Mouse (Mus musculus): ENCODE data around the gene Slc4a3. TPM values are rescaled to one million over a fixed set of nuclear protein-coding genes. Genes with fewer than 3 reads are reported as not detected.

The Slc4a3 gene
- polyA plus RNA-seq, 1 experiment from 2014 or later = 12.0 TPM

DNA sequence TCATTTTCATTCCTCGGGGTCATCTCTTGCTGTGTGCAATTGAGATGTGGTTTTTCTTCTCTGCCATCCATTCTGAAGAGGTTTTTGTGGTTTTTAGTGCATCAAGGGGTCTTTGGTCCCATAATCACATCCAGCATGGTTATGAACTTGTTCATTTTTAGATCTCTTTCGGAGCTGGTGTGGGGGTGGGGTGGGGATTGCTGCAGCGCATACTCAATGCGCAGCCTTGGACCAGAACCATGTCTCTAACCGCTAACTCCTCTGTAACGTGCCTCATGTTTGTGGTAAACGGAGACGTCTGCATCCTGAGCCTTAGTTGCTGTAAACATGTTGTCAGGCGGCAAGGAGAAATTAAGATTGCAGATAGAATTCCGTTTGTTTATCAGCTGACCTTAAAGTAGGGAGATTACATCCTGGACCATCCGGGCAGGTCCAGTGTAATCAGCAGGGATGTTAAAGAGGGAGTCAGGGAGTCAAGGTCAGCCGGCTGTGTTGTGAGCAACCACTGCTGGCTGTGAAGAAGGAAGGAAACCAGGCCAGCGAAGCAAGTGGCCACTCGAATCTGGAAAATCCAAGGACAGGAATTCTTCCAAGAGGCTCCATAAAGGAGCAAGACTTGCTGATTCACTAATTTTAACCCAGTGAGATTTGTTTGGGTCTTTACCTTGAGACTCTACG, 29.2 kb upstream of the Slc4a3 start:
- peaks cover 17% of the 10 kb centered on the region; the same call in 1 of the 2 replicates for H3K4me1 ChIP-seq (ENCODE audit: control insufficient read depth, insufficient read depth, low read length)
- ATAC-seq (ENCODE audit: low read depth) (no peak), DNase-seq (ENCODE audit: low spot score) (peak; percentile 58)
- WGBS = 59% methylated on average over 15 of the region's 15 CpGs
- 0 out of 2 replicates have a peak overlapping the region, but pooled peaks have one; percentile 33 for H3K27ac ChIP-seq (replicated peaks; ENCODE audit: low read depth, low read length)
- H3K4me3 ChIP-seq (ENCODE audit: low read depth, low read length) = no peak overlapping the region
- no peaks in the 10 kb centered on the region for H3K27me3 ChIP-seq (replicated peaks; ENCODE audit: control insufficient read depth, insufficient read depth, low read length)
- no peaks in the 10 kb centered on the region for H3K36me3 ChIP-seq (ENCODE audit: control insufficient read depth, insufficient read depth, low read length)
- H3K9me3 ChIP-seq (ENCODE audit: control insufficient read depth, low read length) = no peaks in the 10 kb centered on the region
- no peak overlapping the region for H3K9ac ChIP-seq (ENCODE audit: low read depth, low read length)
- H3K4me2 ChIP-seq (ENCODE audit: low read depth, low read length) = no peak overlapping the region

DNA sequence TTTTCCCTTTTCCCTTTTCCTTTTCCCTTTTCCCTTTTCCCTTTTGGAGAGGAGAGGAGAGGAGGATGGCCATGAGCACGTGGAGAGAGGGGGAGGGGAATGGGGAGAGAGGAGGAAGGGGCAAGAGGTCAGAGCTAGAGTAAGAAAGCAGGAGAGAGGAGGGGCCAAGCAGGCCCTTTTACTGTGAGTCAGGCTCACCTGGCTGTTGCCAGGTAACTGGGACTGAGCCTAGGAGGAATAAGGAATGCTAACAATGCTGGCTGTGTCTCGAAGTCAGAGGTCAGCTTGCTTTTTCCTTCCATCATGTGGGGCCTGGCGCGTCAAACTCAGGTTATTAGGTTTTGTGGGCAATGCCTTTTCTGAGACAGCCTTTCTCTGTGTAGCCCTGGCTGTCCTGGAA, 28.1 kb upstream of the Slc4a3 start:
- H3K27me3 ChIP-seq (replicated peaks; ENCODE audit: control insufficient read depth, insufficient read depth, low read length) = no peaks in the 10 kb centered on the region
- no peaks in the 10 kb centered on the region for H3K36me3 ChIP-seq (ENCODE audit: control insufficient read depth, insufficient read depth, low read length)
- no peak for DNase-seq (ENCODE audit: low spot score)
- no peak for ATAC-seq (ENCODE audit: low read depth)
- no peak overlapping the region for H3K4me2 ChIP-seq (ENCODE audit: low read depth, low read length)
- H3K9me3 ChIP-seq (ENCODE audit: control insufficient read depth, low read length) = no peaks in the 10 kb centered on the region
- H3K27ac ChIP-seq (replicated peaks; ENCODE audit: low read depth, low read length) = peak overlapping the region; percentile 55
- H3K9ac ChIP-seq (ENCODE audit: low read depth, low read length) = no peak overlapping the region
- H3K4me1 ChIP-seq (ENCODE audit: control insufficient read depth, insufficient read depth, low read length) = peaks cover 25% of the 10 kb centered on the region
- 47% methylated on average over 4 of the region's 4 CpGs for WGBS
- no peak overlapping the region for H3K4me3 ChIP-seq (ENCODE audit: low read depth, low read length)

GRCm38 (mm10) chr1:75518427-75518826, 27.6 kb upstream of the Slc4a3 start:
- H3K27ac ChIP-seq (replicated peaks; ENCODE audit: low read depth, low read length) = peak overlapping the region; percentile 55
- no peak for ATAC-seq (ENCODE audit: low read depth)

GRCm38 (mm10) chr1:75519576-75519975, 26.5 kb upstream of the Slc4a3 start:
- Histone ChIP-seq H3K9me3 (ENCODE audit: control insufficient read depth, low read length) (no peaks in the 10 kb centered on the region), H3K4me2 (ENCODE audit: low read depth, low read length) (no peak overlapping the region), H3K9ac (ENCODE audit: low read depth, low read length) (no peak overlapping the region), H3K4me1 (ENCODE audit: control insufficient read depth, insufficient read depth, low read length) (peaks cover 25% of the 10 kb centered on the region), H3K27ac (replicated peaks; ENCODE audit: low read depth, low read length) (peak overlapping the region; percentile 98), H3K27me3 (replicated peaks; ENCODE audit: control insufficient read depth, insufficient read depth, low read length) (no peaks in the 10 kb centered on the region), H3K36me3 (ENCODE audit: control insufficient read depth, insufficient read depth, low read length) (no peaks in the 10 kb centered on the region), H3K4me3 (ENCODE audit: low read depth, low read length) (no peak overlapping the region)
- ATAC-seq (ENCODE audit: low read depth) = no peak
- peak; percentile 83 for DNase-seq (ENCODE audit: low spot score)
- WGBS = 43% methylated on average over 5 of the region's 5 CpGs

More at GRCm38 (mm10) chr1:75518427-75518826, 27.6 kb upstream of the Slc4a3 start:
- no peak overlapping the region for H3K4me2 ChIP-seq (ENCODE audit: low read depth, low read length)
- DNase-seq (ENCODE audit: low spot score) = no peak
- H3K9ac ChIP-seq (ENCODE audit: low read depth, low read length) = no peak overlapping the region
- no peak overlapping the region for H3K4me3 ChIP-seq (ENCODE audit: low read depth, low read length)
- H3K27me3 ChIP-seq (replicated peaks; ENCODE audit: control insufficient read depth, insufficient read depth, low read length) = no peaks in the 10 kb centered on the region
- 94% methylated on average over 4 of the region's 4 CpGs for WGBS
- H3K9me3 ChIP-seq (ENCODE audit: control insufficient read depth, low read length) = no peaks in the 10 kb centered on the region
- H3K4me1 ChIP-seq (ENCODE audit: control insufficient read depth, insufficient read depth, low read length) = peaks cover 25% of the 10 kb centered on the region
- no peaks in the 10 kb centered on the region for H3K36me3 ChIP-seq (ENCODE audit: control insufficient read depth, insufficient read depth, low read length)

- WGBS = under 1% methylated on average over 46 of the region's 46 CpGs
- Histone ChIP-seq H3K9ac (ENCODE audit: low read depth, low read length) (peak within 1 kb of the TSS; percentile 66), H3K4me1 (ENCODE audit: control insufficient read depth, insufficient read depth, low read length) (peaks cover 25% of the 10 kb centered on the region), H3K27ac (replicated peaks; ENCODE audit: low read depth, low read length) (peak within 1 kb of the TSS; percentile 98), H3K4me2 (ENCODE audit: low read depth, low read length) (peak within 1 kb of the TSS; percentile 80), H3K4me3 (ENCODE audit: low read depth, low read length) (peak within 1 kb of the TSS; percentile 66), H3K36me3 (ENCODE audit: control insufficient read depth, insufficient read depth, low read length) (peaks cover 7% of the 10 kb centered on the region; the same call in 1 of the 2 replicates), H3K9me3 (ENCODE audit: control insufficient read depth, low read length) (no peaks in the 10 kb centered on the region), H3K27me3 (replicated peaks; ENCODE audit: control insufficient read depth, insufficient read depth, low read length) (no peaks in the 10 kb centered on the region)
- DNase-seq (ENCODE audit: low spot score) (peak; percentile 100), ATAC-seq (ENCODE audit: low read depth) (peak; percentile 99)
These were observed 24.6 kb upstream of the Slc4a3 start, which contains the start of gene Stk11ip for GRCm38 (mm10) chr1:75521321-75522031. Gene Stk11ip (plus strand): TSS chr1:75521529.

DNA sequence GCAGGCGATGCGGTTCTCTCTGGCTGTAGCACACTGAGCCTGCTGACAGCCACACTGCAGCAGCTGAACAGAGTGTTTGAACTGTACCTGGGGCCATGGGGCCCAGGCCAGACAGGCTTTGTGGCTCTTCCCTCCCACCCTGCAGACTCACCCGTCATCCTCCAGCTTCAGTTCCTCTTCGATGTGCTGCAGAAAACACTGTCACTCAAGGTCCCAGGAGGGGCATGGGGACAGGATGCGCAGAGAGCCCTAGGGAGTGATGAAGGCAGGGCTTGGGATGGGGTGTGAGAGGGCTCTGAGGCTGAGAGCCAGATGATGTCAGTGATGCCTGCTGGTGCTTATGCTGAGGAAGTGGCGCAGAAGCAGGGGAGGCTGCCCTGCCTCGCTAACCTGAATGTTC, 21.4 kb upstream of the Slc4a3 start:
- Histone ChIP-seq H3K36me3 (ENCODE audit: control insufficient read depth, insufficient read depth, low read length) (peaks cover 38% of the 10 kb centered on the region; the same call in 1 of the 2 replicates), H3K4me3 (ENCODE audit: low read depth, low read length) (no peak overlapping the region), H3K9me3 (ENCODE audit: control insufficient read depth, low read length) (no peaks in the 10 kb centered on the region), H3K4me2 (ENCODE audit: low read depth, low read length) (no peak overlapping the region), H3K4me1 (ENCODE audit: control insufficient read depth, insufficient read depth, low read length) (peaks cover 15% of the 10 kb centered on the region), H3K9ac (ENCODE audit: low read depth, low read length) (no peak overlapping the region), H3K27ac (replicated peaks; ENCODE audit: low read depth, low read length) (no peak overlapping the region), H3K27me3 (replicated peaks; ENCODE audit: control insufficient read depth, insufficient read depth, low read length) (no peaks in the 10 kb centered on the region)
- no peak for ATAC-seq (ENCODE audit: low read depth)
- 86% methylated on average over 7 of the region's 7 CpGs for WGBS
- DNase-seq (ENCODE audit: low spot score) = no peak

GRCm38 (mm10) chr1:75530546-75530945, 15.5 kb upstream of the Slc4a3 start:
- WGBS = 72% methylated on average over 4 of the region's 4 CpGs
- DNase-seq (ENCODE audit: low spot score) (peak; percentile 50), ATAC-seq (ENCODE audit: low read depth) (no peak)
- Histone ChIP-seq H3K9ac (ENCODE audit: low read depth, low read length) (no peak overlapping the region), H3K4me3 (ENCODE audit: low read depth, low read length) (no peak overlapping the region), H3K27ac (replicated peaks; ENCODE audit: low read depth, low read length) (no peak overlapping the region), H3K27me3 (replicated peaks; ENCODE audit: control insufficient read depth, insufficient read depth, low read length) (no peaks in the 10 kb centered on the region), H3K9me3 (ENCODE audit: control insufficient read depth, low read length) (no peaks in the 10 kb centered on the region), H3K4me2 (ENCODE audit: low read depth, low read length) (no peak overlapping the region), H3K4me1 (ENCODE audit: control insufficient read depth, insufficient read depth, low read length) (no peaks in the 10 kb centered on the region), H3K36me3 (ENCODE audit: control insufficient read depth, insufficient read depth, low read length) (peaks cover 77% of the 10 kb centered on the region)

DNA sequence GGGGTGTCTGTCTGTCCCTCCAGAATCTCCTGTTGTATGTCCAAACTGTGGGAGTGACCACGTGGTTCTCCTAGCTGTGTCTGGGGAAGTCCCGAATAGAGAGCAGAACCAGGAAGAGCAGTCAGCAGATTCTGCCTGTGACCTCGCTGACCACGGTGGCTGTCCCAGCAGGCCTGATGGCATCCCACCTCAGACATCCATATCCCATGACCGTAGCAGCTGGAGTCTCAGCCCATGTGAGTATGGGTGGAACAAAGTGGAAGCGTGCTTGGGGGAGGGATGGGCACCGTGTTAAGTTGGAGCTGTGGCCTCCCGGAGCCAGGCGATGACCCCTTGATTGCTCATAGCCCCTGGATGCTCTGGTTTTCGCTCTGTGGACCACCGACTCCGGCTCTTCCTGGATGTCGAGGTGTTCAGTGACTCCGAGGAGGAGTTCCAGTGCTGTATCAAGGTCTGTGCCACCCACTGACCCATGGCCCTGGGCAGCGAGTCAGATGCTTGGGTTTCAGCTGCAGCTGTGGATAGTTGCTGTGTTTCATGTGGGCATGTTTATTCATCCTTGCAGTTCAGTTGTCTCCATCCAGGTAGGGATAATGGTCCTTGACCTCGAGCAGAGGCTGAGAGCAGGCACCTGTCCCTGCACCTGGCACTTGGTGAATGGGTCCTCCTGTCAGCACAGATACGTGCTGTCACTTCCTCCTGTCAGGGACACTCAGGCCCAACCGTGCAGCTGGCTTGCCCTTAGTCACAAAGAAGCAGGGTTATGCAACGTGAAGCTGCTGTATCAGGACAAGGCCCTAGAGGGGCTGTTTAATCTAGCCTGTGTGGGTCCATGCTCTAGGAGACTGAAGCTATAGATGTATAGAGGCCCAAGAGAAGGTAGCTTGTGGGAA, 13.5 kb upstream of the Slc4a3 start:
- no peaks in the 10 kb centered on the region for H3K27me3 ChIP-seq (replicated peaks; ENCODE audit: control insufficient read depth, insufficient read depth, low read length)
- H3K9ac ChIP-seq (ENCODE audit: low read depth, low read length) = no peak overlapping the region
- no peaks in the 10 kb centered on the region for H3K4me1 ChIP-seq (ENCODE audit: control insufficient read depth, insufficient read depth, low read length)
- H3K9me3 ChIP-seq (ENCODE audit: control insufficient read depth, low read length) = no peaks in the 10 kb centered on the region
- H3K4me3 ChIP-seq (ENCODE audit: low read depth, low read length) = no peak overlapping the region
- ATAC-seq (ENCODE audit: low read depth) (no peak), DNase-seq (ENCODE audit: low spot score) (no peak)
- no peak overlapping the region for H3K27ac ChIP-seq (replicated peaks; ENCODE audit: low read depth, low read length)
- H3K36me3 ChIP-seq (ENCODE audit: control insufficient read depth, insufficient read depth, low read length) = peaks cover 75% of the 10 kb centered on the region
- no peak overlapping the region for H3K4me2 ChIP-seq (ENCODE audit: low read depth, low read length)
- WGBS = 83% methylated on average over 19 of the region's 19 CpGs

All from embryonic facial prominence, embryonic 14.5 days (tissue).